Mouse (Mus musculus) spleen, adult 2 months (tissue): Measurements from ENCODE around the gene Ppfia1.

Experiments used
- CTCF ChIP-seq: fragments of 200-500 bp; IDR thresholded peaks from 2 replicates; pipeline ENCODE4 v1.5.1; 2011; ENCODE audit warnings: mild to moderate bottlenecking, inconsistent platforms; ENCODE audit not compliant: insufficient read depth, insufficient read length, insufficient replicate concordance; ENCODE audit errors: extremely low read depth
- POLR2A ChIP-seq: fragments of 200-500 bp; IDR thresholded peaks from 2 replicates; pipeline ENCODE4 v1.6.1; 2011; ENCODE audit warnings: low read depth, low read length, inconsistent platforms

DNA sequence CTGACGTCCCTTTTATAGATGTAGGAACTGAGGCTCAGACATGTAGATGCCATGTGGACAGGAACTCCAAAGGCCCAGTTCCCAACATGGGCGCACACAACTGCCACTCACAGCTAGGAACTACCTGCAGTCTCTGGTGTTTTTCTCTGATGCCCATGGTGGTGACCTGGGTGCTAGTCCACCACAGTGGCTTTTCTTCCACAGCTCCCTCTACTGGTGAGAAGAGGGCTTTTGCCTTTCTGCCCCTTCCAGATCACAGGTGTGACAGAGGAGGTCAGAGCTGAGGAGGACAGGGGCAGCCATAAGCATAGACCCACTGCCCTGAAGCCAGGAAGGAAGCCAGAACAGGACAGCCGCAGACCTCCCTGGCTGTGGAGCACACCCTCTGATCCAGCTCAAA, 126.1 kb downstream of the Ppfia1 start:
- TF ChIP-seq POLR2A (no peak), CTCF (peak; percentile 3; the same call in 1 of the 2 replicates)
